Mouse (Mus musculus) thymus, adult 18-20 months (tissue): ENCODE results near the gene Calca.
"Not testable (repeated sequence)": the region's sequence is repeated elsewhere in the genome, so short reads cannot be mapped to it uniquely, and the experiment has no call there.

Source experiments
- DNase-seq, 2 experiments: peaks; one replicate each; pipeline ENCODE4 v3.0.0; 2022; ENCODE audit warnings: mixed read lengths in 2 of 2

The Calca gene

GRCm38 (mm10) chr7:114636102-114636501, at the start of gene Calca:
Gene Calca (minus strand): TSS chr7:114636357.
- no peak for DNase-seq

- DNase-seq = no peak
These were observed 36.5 kb upstream of the Calca start for GRCm38 (mm10) chr7:114672697-114673096.

DNA sequence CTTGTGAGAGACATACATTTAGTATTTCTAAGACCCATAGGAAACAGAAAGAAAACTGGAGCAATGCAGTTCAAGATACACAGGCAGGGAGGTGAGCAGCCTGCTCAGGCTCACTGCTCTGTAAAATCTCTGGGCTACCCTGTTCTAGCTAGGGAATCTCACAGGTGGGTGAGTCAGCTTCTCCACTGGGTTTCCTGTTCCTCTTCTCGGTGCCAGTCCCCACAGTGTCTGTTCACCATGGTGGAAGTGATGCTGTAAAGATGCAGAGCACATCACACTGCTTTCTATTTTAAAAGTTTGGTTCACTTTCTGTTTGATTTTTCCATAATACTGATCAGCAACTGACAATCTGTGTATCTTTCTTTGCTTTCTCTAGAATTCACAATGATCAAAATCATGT, 35.2 kb upstream of the Calca start:
- no peak for DNase-seq

- DNase-seq = no peak
These were observed 13.6 kb upstream of the Calca start for GRCm38 (mm10) chr7:114649730-114650129.

DNA sequence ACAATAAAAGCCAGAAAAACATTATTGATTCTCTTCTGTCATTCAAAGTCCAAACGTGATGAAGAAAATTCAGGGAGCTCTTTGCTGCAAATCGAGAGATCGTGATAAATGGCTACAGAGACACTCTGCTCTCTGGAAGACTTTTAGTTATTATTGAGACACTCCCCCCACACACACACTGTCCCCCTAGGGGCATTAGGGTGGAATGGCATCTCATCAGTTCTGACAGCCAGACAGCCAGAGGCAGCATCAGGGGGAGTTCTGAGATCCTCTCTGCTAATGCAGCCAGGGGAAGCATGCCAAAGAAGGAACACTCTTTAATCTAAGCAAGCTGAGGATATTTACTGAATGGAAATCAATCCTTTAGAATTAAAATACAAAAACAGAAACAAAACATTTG, 12.6 kb upstream of the Calca start:
- no peak for DNase-seq

- no peak for DNase-seq
These were observed 522 bp downstream of the Calca start for GRCm38 (mm10) chr7:114635569-114636101.

DNA sequence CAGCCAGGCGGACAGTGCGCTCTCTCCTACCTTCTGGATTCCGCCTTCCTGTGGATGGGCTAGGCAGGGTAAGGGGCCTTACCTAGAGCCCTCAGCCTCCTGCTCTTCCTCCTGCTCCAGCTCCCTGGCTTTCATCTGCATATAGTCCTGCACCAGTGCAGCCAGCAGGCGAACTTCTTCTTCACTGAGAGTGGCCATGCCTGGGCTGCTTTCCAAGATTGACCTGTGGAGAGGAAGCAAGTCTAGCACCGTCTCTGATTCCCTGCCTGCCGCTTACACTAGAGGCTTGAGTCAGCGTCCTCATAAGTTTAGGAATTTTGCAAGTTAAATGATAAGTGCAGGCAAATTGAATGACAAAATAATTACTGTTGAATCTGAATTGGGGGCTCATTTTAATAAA, 1.8 kb downstream of the Calca start:
- no peak for DNase-seq

GRCm38 (mm10) chr7:114625966-114626365, 10.2 kb downstream of the Calca start:
- no peak for DNase-seq

DNA sequence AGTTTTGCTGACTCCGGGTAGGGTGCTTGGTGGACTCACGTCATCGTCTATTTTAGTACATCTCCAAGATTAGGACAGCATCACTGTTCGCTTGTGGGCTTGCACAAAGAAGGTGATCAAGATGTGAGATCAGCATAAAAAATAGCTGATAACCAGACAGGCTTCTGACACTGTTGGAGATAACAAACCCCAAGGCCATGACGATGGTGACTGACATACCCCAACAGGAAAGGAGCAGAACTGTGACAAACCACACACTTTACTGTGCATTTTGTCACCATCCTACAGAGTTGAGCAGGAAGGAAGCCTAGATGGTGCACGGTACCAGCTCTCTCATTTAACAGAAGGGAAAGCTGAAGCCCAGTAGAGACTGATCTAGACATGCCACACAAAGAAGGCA, 19.4 kb downstream of the Calca start:
- DNase-seq = no peak

- DNase-seq = not testable (repeated sequence)
These were observed 41.8 kb downstream of the Calca start for GRCm38 (mm10) chr7:114594391-114594790.

DNA sequence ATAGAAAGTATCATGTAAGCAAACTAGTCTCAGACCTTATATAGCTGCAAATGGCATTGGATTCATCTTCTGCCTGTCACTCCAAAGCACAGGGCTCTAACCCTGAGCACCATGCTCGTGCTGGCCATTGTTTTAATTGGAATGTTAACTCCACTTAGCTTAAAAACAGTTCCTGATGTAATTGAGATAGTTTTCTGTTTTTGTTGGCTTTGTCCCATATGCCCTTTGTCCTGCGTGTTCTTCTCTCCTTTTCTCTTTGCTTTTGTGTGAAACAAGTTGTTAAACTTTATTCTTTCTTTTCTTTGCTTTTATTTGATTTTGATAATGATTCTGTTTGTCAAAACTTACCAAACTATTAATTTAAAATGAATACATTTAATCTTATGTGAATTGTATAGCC, 53.7 kb downstream of the Calca start:
- no peak for DNase-seq
